Mouse (Mus musculus) layer of hippocampus, adult 9-11 months (tissue): ENCODE data around the gene Acacb.

Source experiments
- DNase-seq: peaks from one replicate; pipeline ENCODE4 v3.0.0; 2022

Gene Acacb

DNA sequence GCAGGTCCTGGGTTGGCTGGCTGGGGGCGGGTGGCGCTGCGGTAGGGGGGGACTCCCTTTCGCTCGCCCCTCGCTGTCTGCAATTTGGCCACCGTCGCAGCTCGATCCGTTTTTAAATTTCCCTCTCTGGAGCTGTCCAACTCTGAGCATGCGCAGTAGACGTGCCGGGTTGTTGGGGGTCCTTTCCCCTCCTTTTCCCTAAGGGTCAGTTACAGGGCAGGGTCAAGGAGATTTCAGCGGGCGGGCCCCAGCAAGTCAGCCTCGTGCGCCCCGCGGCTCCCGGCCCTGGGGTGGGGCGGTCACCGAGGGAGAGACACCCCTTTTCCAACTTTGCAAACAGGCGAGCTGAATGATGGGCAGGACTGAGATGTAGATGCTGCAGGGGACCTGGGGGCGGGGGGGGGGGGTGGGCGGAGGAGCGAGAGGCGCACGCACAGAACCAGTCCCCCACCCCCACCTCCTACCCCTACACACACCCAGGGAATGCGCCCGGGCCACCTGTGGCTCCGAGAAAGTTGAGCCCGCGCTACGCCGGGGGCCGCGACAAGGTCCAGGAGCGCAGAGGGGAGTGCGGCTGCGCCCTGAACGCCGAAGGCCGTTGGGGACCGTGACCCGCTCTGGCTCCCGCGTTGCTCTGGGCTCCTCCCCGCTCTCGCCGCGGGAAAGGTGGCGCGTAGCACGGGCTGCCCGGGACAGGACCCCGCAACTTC, 127.5 kb downstream of the Acacb start, which contains the start of gene Foxn4:
Gene Foxn4 (minus strand): TSS at position 115 of the 710 bp plus-strand sequence.
- no peak for DNase-seq

DNA sequence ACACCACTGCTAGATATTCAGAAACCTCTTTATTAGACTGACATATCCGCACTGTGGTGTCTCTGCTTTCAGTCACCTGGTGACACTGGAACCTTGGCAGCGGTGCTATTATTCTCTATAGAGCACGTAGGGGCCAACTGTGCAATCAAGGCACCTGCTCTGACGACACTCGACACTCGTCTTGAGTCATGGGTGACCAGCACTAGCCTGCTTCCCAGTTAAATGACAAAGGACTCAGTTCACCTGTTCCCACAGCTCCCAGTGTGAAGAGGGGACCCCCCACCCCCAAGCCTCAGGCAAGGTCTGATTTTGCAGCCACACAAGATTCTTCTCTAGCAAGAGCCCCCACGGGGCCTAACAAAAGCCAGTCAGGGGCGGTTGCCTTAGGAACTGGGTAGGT, 129.0 kb downstream of the Acacb start:
- DNase-seq = no peak

DNA sequence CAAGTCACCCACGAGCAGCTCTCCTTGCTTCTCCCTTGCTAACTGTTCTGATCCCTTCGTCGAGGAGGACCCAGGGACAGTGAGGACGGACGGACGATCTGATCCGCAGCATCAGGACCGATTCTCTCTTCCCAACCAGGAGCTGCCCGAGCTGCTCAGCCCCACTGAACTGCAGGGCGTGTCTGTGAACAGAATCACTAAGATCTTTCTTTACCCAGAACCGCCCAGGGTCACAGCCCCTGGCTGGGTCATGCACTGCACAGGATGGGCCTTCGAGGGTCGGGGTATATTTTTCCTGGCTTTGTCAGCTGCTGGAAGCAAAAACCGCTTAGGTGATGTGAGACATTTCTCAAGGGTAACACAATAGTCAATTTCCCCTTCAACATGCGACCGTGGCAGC, 129.7 kb downstream of the Acacb start:
- no peak for DNase-seq

DNA sequence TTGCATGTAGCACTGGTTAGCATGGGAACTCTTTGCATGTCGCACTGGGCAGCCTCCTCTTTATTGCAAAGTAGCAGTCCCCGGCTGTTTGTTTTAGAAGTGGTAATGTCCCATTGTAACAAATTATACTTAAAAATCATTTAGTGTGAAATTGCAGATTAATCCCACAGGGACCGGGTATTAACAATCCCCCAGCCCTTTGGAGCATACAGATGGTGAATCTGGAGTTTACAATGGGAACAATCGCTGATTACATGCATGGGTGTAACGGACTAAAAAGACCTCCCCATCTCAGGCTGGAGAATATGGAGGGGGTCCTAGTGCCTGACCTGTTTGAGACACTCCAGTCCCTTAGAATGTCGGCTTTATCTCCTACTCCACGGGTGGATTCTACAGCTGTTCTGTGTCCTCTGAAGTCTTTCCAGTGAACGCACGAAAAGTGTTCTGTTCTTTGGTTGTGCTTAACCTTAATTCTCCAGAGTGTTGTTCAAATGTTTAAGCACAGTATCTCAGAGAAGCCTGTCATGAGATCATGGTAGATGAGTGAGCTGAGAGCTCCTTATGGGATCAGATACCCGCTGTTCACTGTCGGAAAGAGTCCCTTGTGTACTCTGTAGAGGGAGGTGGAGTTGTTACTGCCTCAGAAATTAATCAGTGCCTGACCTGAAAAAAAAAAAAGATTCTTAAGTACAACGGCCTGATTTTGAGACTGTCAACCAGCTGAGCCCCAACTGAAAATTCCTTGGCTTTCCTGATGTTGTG, 133.2 kb downstream of the Acacb start:
- DNase-seq = no peak

DNA sequence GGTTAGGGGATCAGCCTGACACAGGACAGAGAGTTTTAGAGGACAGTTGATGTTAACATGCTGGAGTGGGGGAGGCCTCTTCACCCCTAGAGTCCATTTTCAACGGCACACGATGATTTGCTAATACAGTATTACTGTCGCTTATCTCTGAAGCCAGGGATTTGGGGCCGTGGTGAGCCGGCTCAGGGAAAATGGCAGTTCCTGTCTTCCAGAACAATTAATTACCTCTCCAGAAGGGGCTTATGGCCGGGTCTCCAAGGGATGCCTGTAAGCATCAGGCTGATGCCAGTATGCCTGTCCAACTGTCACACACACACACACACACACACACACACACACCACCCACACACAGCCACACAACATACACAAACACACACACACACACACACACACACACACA, 136.0 kb downstream of the Acacb start:
- DNase-seq = no peak

DNA sequence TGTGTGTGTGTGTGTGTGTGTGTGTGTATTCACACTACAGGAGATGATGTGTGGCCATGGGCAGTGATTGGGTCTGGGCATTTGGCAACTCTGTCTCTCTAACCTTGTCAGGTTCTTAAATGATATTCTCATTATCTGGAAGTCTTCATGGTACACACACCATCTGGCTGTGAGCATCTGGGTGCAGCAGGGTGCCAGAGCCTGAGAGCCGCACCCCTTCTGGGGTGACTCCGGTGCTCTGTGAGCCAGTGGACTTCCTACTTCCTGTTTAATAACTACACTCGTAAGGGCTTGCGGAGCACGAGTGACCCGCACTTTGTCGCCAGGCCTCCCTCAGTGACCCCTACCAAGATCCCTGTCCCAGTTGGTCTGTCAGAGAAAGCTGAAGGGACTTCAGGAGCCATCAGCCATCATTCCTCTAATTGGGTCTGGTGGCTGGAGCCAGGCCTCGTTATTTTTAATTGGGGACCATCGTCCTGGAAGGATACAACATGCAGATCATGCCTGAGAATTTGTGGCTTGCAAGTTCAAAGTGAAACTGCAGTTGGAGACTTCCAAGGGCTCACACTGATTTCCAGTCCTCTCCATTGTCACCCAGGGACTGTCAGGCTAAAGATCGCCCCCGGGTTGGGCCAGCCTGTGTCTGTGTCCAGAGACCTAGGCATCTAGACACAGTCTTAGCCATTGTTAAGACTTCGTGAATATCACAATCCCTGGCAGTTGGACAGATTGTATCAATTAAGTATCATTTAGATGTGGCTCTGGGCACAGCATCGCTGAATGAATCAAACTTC, 138.5 kb downstream of the Acacb start:
- DNase-seq = peak; percentile 24

DNA sequence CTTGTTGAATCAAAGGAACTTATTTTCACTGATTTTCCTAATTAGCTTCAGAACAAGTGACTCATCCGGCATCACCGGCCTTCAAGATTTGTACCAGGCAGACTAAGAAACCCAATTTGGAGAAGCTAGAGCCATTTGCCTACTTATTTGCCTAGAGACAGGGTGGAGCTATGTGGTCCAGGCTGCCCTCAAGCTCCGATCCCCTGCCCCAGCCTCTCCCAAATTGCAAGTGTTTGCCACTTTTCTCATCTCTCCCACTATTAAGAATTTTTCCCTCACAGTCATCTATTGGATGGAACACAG, 139.0 kb downstream of the Acacb start:
- DNase-seq = peak; percentile 42

DNA sequence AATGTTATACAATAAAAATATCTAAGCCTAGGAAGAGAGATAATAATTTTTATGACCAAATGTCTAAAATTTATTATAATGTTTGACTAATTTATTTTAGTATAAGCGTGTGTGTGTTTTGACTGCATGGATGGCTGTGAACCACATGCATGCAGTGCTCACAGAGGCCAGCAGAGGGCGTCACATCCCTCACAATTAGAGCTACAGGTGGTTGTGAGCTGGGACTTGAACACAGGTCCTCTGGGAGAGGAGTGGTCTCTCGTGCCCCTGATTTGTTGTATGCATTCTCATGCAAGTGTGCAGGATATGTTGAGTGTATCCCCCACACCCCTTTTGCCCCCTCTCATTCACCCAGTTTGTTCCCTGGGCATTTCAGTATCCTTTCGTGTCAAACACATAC, 139.8 kb downstream of the Acacb start:
- DNase-seq = no peak

DNA sequence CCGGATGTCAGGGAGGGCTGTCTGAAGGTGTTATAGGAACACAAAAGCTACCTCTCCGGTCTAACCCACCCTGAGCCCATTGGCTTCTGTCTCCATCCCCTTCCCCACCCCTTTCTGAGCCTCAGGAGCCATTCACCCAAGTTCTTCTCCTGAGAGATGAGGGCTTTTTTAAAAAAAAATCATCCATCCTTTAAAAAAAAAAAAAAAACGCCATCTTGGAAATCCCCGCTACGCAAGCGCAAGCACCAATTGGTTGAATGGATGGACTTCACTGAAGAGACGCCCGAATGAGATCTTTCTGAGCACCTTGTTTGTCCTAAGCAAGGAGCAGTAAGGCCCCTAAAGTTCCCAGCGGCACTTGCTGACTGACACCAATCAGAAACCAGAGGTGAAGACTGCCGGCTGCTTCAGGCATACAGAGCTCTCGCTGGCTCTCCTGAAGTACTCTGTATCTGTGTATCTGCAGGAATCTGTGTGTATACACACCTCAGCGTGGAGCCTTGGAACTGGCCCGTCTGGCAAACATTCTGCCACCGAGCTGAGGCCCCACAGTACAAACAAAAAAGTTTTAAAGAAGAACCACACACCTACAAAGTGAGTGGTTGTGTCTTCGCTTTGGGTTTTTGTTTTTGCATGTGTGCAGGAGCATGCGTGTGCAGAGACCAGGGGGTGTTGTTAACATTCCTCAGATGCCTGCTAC, 140.7 kb downstream of the Acacb start:
- DNase-seq = no peak

DNA sequence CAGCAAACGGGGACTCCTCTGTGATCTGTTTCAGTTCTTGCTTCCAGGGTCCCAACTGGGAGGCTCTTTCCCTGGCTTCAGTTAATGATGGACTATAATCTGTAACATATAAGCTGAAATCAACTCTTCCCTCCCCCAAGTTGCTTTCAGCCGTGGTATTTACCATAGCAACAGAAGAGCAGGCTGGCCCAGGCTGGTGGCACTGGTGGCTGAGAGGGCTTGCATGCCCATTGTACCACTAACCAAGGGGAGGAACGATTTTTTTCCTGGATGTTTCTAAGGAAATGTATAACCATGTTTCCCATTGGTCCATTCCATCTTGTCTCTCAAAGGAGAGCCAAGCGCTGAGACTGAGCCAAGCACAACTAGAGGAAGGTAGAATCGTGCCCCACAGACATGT, 142.1 kb downstream of the Acacb start:
- DNase-seq = no peak

DNA sequence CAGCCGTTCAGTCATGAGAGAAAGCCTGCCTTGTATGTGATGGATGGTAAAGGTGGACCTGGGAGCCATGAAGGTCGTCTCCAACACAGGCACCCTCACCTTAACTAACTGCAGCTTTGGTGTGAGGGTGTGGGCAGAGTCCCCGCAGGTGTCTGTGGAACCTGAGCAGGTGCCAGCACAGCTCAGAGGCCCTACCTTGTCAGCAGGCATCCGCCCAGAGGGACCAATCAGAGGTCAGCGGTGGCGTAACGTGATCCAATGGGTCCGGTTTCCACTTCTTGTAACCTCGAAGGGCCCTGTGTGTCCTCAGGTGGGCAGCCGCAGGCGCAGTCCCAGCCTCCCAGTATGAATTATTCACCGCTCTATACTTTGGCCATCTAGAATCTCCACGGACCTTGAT, 142.5 kb downstream of the Acacb start, which contains the start of gene Myo1h:
Gene Myo1h (plus strand): TSS at position 293 of the 400 bp plus-strand sequence.
- no peak for DNase-seq

DNA sequence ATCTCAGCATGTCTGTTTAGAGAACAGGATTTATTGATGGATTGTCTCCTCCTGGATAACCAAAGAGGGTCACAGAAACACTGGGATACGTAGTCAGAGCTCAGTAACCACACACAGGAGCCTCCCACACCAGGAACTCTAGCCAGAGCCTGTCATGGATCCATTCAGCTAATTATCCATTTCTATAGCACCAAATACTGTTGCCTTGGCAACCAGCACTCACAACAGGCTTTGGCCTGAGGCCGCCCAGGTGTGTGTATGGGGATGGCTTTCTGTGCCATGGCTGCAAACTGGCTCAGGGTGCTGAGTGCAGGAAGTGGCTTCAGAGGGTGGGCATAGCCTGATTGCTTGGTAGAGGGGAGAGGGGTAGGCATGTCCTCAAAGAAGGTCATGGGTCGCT, 143.7 kb downstream of the Acacb start:
- peak; percentile 20 for DNase-seq

DNA sequence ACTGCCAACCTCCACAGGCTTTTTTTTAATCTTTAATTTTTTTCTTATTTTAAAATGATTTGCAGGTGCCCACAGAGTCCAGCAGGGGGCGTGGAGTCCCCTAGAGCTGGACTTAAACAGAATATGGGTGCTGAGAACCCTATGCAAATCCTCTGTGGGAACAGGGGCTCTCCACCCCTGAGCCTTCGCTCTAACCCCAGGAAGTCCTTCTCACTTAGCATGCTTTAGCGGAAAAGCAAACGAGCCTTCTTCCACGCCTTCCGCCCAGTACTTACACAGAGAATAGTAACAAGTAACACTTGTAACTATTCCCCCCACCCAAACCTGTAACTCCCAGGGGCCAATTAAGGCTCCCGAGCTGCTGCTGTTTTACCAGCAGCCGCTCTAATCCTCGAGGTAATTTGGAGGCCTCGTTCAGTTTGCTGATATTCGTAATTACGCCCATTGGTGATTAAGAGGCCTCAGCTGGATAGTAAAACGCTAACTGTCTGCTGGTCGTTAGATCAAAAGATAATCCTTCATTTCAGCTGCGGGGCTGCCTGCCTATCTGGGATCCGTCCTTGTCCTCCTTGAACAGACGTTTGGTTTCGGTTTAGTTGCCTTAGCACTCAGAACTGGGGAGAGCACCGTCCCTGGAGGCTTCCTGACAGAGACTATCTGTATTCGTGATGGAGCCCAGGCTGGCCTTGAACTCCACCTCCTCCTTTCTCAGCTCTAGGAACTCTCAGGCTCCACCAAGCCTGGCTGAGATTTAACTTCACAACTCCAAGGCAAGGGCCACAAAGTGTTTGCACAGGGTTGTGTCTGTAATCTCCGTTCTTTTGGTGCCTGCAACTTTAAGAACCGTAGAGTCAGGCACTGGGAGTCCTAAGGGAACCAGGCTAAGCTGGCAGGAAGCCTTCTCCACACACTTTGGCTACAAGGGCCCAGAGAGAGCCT, 150.6 kb downstream of the Acacb start:
- no peak for DNase-seq

DNA sequence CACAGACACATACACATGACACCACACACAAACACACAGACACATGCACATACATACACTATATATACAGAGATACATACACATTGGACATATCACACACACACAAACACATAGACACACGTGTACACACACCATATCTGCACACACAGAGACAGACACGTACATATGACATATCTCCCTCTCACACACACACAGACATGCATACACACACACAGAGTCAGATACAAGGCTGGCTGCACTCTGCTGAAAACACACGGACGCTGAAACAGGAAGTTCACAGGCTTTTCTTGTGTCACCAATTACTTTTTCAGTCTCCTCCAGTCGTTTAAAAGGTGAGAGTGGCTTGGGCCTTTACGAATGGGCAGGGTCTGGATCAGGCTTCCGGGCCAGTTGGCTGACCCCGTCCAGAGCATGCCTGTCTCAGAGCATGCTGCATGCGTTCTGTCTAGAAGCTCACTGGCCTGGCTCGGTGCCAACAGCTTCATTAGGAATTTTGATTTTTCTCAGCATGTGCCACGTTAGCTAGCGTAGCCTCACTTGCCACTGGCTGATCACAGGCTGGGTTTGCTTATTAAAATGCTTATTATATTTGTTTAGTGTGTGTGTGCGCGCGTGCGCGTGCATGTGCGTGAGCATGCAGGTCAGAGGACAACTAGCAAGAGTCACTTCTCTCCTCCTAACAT, 152.0 kb downstream of the Acacb start:
- DNase-seq = no peak

DNA sequence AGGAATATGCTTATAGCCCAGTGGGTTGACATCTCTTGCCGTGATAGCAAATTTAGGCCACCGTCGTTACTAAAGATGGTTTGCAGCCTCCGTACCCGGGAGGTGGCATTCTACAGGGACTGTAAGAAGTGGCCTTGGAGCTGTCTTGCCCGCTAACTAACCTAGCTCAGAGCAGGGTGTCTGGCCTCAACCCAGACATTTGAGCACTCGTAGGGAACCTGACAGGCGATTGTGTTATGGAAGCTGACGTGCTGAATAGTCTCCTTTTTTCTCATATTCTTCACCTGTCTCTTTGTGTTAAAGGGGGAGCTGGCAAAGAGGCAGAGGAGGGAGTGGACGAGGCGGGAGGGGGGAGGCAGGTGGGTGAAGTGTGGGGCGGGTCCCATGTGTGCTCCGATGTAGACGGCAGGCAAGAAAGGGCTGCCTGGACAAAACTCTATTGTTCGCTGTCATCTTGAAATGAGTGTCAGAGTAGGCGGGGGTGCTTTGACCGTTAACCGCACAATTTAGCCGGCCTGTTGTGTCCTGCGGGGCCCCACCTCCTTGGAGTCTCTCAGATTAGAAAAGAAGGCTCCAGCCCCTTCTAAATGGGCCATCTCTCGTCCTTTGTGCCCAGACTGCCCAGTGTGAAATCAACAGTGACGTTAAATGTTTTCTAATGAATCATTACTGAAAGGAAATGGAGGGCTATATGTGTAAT, 153.0 kb downstream of the Acacb start:
- DNase-seq = no peak

DNA sequence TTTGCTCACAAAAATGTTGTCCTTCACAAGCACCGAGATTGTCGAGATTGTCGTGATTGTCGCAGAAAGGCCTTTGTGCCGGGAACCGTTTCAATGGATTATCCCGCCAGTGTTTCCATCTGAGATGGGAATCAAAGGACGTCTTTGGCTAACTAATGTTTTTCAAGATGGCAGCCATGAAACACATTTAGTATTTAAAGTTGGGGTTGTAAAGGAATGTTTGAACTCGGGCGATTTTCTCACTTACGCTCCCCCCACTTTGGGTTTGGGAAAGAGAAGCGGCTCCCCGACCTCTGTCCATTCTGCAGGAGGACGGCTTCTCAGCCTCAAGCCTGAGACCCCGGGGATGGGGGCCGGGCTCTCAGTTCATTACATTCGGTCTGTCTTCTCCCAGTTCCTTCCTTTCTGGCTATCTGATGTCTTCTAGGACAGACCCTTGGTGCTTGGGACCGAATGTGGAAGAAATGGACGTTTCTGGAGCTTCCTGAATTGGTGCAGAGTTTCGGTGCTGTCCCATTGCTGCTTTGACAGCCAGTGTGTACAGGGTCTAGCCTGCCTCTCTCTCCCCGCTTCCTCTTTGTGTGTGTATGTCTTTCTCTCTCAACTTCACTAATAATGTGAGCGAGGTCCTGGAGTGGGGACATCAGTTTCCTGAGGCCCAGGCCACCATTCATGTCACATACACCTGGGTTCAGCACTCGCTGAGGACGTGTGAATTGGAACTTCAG, 153.7 kb downstream of the Acacb start:
- no peak for DNase-seq
